Mouse (Mus musculus) forebrain, embryonic 14.5 days (tissue): ENCODE results near the gene Olfr1436. TPM values are rescaled to one million over a fixed set of nuclear protein-coding genes. Genes with fewer than 3 reads are reported as not detected.
"Not testable (repeated sequence)": the region's sequence is repeated elsewhere in the genome, so short reads cannot be mapped to it uniquely, and the experiment has no call there.

ENCODE experiments used
- ATAC-seq: fragments of 200-750 bp; cut with Nextera tagmentation; 2 replicates; pipeline ENCODE4 v1.8.0; 2017; ENCODE audit warnings: mild to moderate bottlenecking, moderate library complexity
- DNase-seq: peaks from one replicate; pipeline ENCODE4 v3.0.0-alpha.2; 2015; ENCODE audit warnings: low spot score
- H3K27ac ChIP-seq: fragments of 300-500 bp; sonication (generic); 2 replicates; pipeline ENCODE4 v1.5.1; 2014; ENCODE audit warnings: low read depth, mild to moderate bottlenecking, control low read depth, low read length, moderate library complexity
- H3K27me3 ChIP-seq: fragments of 300-500 bp; sonication (generic); replicated peaks from 2 replicates; pipeline ENCODE4 v1.6.1; 2014; ENCODE audit warnings: low read length, control low read depth, mixed read lengths; ENCODE audit not compliant: control insufficient read depth, insufficient read depth
- H3K36me3 ChIP-seq: fragments of 300-500 bp; sonication (generic); 2 replicates; pipeline ENCODE4 v1.6.1; 2014; ENCODE audit warnings: low read length, control low read depth; ENCODE audit not compliant: control insufficient read depth, insufficient read depth
- H3K4me1 ChIP-seq: fragments of 300-500 bp; sonication (generic); 2 replicates; pipeline ENCODE4 v1.6.1; 2014; ENCODE audit warnings: antibody characterized with exemption, low read length, control low read depth; ENCODE audit not compliant: control insufficient read depth, insufficient read depth
- H3K4me2 ChIP-seq: fragments of 300-500 bp; sonication (generic); 2 replicates; pipeline ENCODE4 v1.6.1; 2014; ENCODE audit warnings: mild to moderate bottlenecking, control low read depth, low read length
- H3K4me3 ChIP-seq: fragments of 300-500 bp; sonication (generic); 2 replicates; pipeline ENCODE4 v1.5.1; 2014; ENCODE audit warnings: low read depth, low read length, control low read depth
- H3K9ac ChIP-seq: fragments of 300-500 bp; sonication (generic); 2 replicates; pipeline ENCODE4 v1.6.1; 2014; ENCODE audit warnings: mild to moderate bottlenecking, low read length, control low read depth, moderate library complexity
- H3K9me3 ChIP-seq: fragments of 300-500 bp; sonication (generic); replicated peaks from 2 replicates; pipeline ENCODE4 v1.6.1; 2016; ENCODE audit warnings: low read length, control low read depth, mixed read lengths; ENCODE audit not compliant: control insufficient read depth
- WGBS: fragments of 180-500 bp; shearing (Covaris S2); extraction: QIAGEN DNeasy Blood & Tissue Kit; methylation state at CpG from one replicate; pipeline ENCODE4 v1.1.7; 2014; 5-methylcytosine and 5-hydroxymethylcytosine counted together
- polyA plus RNA-seq: library from polyadenylated mRNA; unstranded; fragments of >200 nt; fragmentation: Nextera tagmentation; extraction: Ambion mirVana; gene quantifications from 2 replicates; pipeline ENCODE4 v1.2.1, GENCODE M21; 2014

Gene Olfr1436
- not detected in 2 replicates for polyA plus RNA-seq

DNA sequence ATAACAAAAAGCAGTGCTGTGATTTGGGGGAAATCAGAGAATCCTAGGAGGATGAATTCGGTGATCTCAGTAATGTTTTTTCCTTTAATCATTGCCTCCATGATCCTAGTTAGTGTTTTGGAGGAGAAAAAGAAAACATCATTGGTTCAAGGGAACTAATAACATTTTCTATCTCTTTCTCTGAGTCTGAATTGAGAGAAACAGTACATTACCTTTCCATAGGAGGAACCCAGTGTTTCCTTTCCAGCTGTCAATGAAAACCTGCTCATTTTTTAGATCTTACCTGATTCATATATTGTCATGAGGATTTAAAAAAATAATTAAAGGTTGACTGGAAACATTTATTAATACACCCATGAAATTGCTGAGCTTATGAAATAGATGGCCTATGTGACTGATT lies at the start of gene Olfr1436:
Gene Olfr1436 (minus strand): TSS at position 101 of the 400 bp plus-strand sequence.
- H3K9ac ChIP-seq, H3K36me3 ChIP-seq, H3K4me1 ChIP-seq, H3K4me3 ChIP-seq, ATAC-seq, H3K27ac ChIP-seq, H3K4me2 ChIP-seq, H3K9me3 ChIP-seq, DNase-seq, H3K27me3 ChIP-seq: not testable (repeated sequence)
- WGBS = 90% methylated on average over 1 of the region's 1 CpGs

DNA sequence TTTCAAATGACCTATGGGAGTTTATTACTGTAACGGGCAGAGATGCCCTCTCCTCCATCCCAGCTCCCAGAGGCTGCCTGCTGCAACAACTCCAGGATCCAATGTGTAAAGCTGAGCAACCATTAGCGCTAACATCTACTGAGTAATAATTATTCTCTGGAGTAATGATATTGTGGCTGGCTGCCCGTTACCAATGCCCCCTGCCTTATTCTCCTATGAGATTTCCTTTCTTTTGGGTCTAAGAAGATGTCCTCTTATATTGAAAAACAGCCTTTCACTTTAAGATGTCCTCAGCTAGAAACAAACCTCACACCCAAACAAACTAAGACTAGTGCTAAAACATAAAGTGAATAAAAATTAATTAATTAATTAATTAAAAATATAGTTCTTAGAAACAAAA lies 36.9 kb upstream of the Olfr1436 start, which contains the start of gene Olfr1438-ps1:
Gene Olfr1438-ps1 (minus strand): TSS at position 101 of the 400 bp plus-strand sequence.
- H3K4me1 ChIP-seq = no peaks in the 10 kb centered on the region
- H3K9ac ChIP-seq = no peak within 1 kb of the TSS
- no peaks in the 10 kb centered on the region for H3K9me3 ChIP-seq
- no peak within 1 kb of the TSS for H3K4me2 ChIP-seq
- ATAC-seq (no peak), DNase-seq (no peak)
- no peak within 1 kb of the TSS for H3K27ac ChIP-seq
- no peaks in the 10 kb centered on the region for H3K27me3 ChIP-seq
- no peak within 1 kb of the TSS for H3K4me3 ChIP-seq
- H3K36me3 ChIP-seq = no peaks in the 10 kb centered on the region
- WGBS = 85% methylated on average over 3 of the region's 3 CpGs

DNA sequence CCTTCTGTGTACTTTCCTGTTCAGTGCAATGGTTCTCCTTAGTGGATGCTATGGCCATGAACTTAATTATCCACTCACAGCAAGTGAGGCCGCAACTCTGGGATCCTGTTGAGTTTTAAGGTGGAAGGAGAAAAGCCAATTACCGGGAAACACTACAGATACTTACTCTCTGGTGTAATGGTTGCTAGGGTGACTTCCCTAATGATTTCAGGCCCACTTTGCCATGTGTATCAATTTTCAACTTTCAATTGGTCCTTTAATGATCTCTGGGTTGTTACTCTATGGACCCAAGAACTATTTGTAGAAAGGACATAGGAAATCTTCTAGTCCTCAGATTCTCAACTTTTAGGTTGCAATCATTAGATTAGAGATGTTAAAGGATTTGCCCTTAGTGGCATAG lies 26.1 kb upstream of the Olfr1436 start, which contains the start of gene Olfr1437:
Gene Olfr1437 (minus strand): TSS at position 101 of the 400 bp plus-strand sequence.
- no peak within 1 kb of the TSS for H3K9ac ChIP-seq
- ATAC-seq (no peak), DNase-seq (no peak)
- no peak within 1 kb of the TSS for H3K4me2 ChIP-seq
- WGBS = 78% methylated on average over 2 of the region's 2 CpGs
- no peak within 1 kb of the TSS for H3K27ac ChIP-seq
- no peaks in the 10 kb centered on the region for H3K9me3 ChIP-seq
- H3K4me1 ChIP-seq = no peaks in the 10 kb centered on the region
- H3K27me3 ChIP-seq = no peaks in the 10 kb centered on the region
- H3K36me3 ChIP-seq = no peaks in the 10 kb centered on the region
- H3K4me3 ChIP-seq = no peak within 1 kb of the TSS

DNA sequence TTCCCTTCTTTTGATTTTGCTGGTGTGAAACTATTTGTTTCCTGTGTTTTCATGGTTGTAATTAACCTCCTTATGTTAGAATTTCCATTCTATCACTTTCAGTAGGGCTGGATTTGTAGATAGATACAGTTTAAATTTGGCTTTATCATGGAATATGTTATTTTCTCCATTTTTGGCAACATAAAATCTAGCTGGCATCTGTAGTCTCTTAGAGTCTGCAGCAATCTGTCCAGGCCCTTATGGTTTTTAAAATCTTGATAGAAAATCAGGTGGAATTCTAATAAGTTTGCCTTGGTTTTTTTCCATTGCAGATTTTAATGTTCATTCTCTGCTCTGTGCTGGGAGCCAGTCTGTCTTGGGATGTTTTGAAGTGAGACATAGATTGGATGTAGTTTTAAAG lies 6.0 kb downstream of the Olfr1436 start:
- no peak overlapping the region for H3K9ac ChIP-seq
- H3K4me2 ChIP-seq = no peak overlapping the region
- ATAC-seq (no peak), DNase-seq (peak; percentile 5)
- no peaks in the 10 kb centered on the region for H3K27me3 ChIP-seq
- no peaks in the 10 kb centered on the region for H3K4me1 ChIP-seq
- no peak overlapping the region for H3K27ac ChIP-seq
- no peaks in the 10 kb centered on the region for H3K36me3 ChIP-seq
- H3K9me3 ChIP-seq = no peaks in the 10 kb centered on the region
- no peak overlapping the region for H3K4me3 ChIP-seq

DNA sequence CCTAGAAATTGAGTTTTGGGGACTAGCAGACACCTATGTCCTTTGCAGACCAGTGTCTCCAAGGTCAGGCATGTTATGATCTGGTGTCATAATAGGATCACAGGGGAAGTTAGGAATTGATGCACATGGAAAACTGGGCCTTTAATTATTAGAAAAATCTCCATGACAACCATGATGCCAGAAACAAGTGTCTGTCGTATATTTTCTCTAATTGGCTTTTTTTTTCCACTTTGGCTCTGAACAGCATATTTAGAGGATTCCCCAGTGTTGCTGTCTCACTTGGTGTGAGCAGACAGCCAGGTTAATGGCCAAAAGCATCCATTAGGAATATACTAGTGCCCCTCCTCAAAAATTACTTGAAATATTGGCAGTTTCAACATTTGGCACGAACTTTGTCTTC lies 19.4 kb downstream of the Olfr1436 start, which contains the start of gene Olfr1434:
Gene Olfr1434 (plus strand): TSS at position 301 of the 400 bp plus-strand sequence.
- ATAC-seq (no peak), DNase-seq (no peak)
- no peak within 1 kb of the TSS for H3K4me3 ChIP-seq
- WGBS = 73% methylated on average over 2 of the region's 2 CpGs
- no peaks in the 10 kb centered on the region for H3K4me1 ChIP-seq
- no peak within 1 kb of the TSS for H3K9ac ChIP-seq
- H3K9me3 ChIP-seq = no peaks in the 10 kb centered on the region
- no peaks in the 10 kb centered on the region for H3K36me3 ChIP-seq
- no peak within 1 kb of the TSS for H3K4me2 ChIP-seq
- H3K27me3 ChIP-seq = no peaks in the 10 kb centered on the region
- H3K27ac ChIP-seq = no peak within 1 kb of the TSS

DNA sequence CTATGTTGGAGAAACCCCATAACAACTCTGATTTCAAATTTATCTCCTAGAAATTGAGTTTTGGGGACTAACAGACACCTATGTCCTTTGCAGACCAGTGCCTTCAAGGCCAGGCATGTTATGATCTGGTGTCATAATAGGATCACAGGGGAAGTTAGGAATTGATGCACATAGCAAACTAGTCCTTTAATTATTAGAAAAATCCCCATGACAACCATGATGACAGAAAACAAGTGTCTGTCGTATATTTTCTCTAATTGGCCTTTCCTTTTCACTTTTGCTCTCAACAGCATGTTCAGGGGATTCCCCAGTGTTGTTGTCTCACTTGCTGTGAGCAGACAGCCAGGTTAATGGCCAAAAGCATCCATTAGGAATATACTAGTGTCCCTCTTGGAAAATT lies 38.2 kb downstream of the Olfr1436 start, which contains the start of gene Olfr235:
Gene Olfr235 (plus strand): TSS at position 301 of the 400 bp plus-strand sequence.
- no peak for DNase-seq
- Histone ChIP-seq H3K4me1 (no peaks in the 10 kb centered on the region), H3K4me2 (no peak within 1 kb of the TSS), H3K9me3 (no peaks in the 10 kb centered on the region), H3K4me3 (no peak within 1 kb of the TSS), H3K27ac (no peak within 1 kb of the TSS), H3K27me3 (no peaks in the 10 kb centered on the region), H3K9ac (no peak within 1 kb of the TSS), H3K36me3 (no peaks in the 10 kb centered on the region)
- WGBS = 63% methylated on average over 1 of the region's 1 CpGs
- no peak for ATAC-seq

Other genes with a start within 250 kb of the Olfr1436 start
- not detected in 2 replicates for gene Olfr1424, start 236.4 kb downstream of the Olfr1436 start, polyA plus RNA-seq
- gene Olfr1425, start 221.4 kb downstream of the Olfr1436 start, polyA plus RNA-seq = not detected in 2 replicates
- gene Olfr1426, start 207.1 kb downstream of the Olfr1436 start, polyA plus RNA-seq = not detected in 2 replicates
- gene Olfr1427, start 195.8 kb downstream of the Olfr1436 start, polyA plus RNA-seq = not detected in 2 replicates
- not detected in 2 replicates for gene Olfr1428, start 183.2 kb downstream of the Olfr1436 start, polyA plus RNA-seq
- not detected in 2 replicates for gene Olfr76, start 175.9 kb downstream of the Olfr1436 start, polyA plus RNA-seq
- gene Olfr1555-ps1, start 129.0 kb downstream of the Olfr1436 start, polyA plus RNA-seq = not detected in 2 replicates
- gene Olfr1431, start 98.5 kb downstream of the Olfr1436 start, polyA plus RNA-seq = not detected in 2 replicates
- not detected in 2 replicates for gene Olfr1432, start 66.5 kb downstream of the Olfr1436 start, polyA plus RNA-seq
- gene Olfr262, start 57.5 kb downstream of the Olfr1436 start, polyA plus RNA-seq = not detected in 2 replicates
- gene Olfr235, start 38.1 kb downstream of the Olfr1436 start, polyA plus RNA-seq = not detected in 2 replicates
- not detected in 2 replicates for gene Olfr1434, start 19.3 kb downstream of the Olfr1436 start, polyA plus RNA-seq
- gene Olfr1437, start 26.0 kb upstream of the Olfr1436 start, polyA plus RNA-seq = not detected in 2 replicates
- not detected in 2 replicates for gene Olfr1438-ps1, start 36.8 kb upstream of the Olfr1436 start, polyA plus RNA-seq
- gene Olfr1440, start 88.1 kb upstream of the Olfr1436 start, polyA plus RNA-seq = not detected in 2 replicates
- not detected in 2 replicates for gene Olfr1441, start 118.3 kb upstream of the Olfr1436 start, polyA plus RNA-seq
- not detected in 2 replicates for gene Pfpl, start 128.8 kb upstream of the Olfr1436 start, polyA plus RNA-seq
- 0.55 and 0.75 TPM in 2 replicates for gene Mpeg1, start 161.6 kb upstream of the Olfr1436 start, polyA plus RNA-seq
- gene Dtx4, start 202.3 kb upstream of the Olfr1436 start, polyA plus RNA-seq = 15.3 and 18.2 TPM in 2 replicates
- gene Fam111a, start 246.6 kb upstream of the Olfr1436 start, polyA plus RNA-seq = 9.9 and 10.9 TPM in 2 replicates